Mouse (Mus musculus) lung, postnatal 0 days (tissue): ENCODE results near the gene Plpp7. TPM values are rescaled to one million over a fixed set of nuclear protein-coding genes. Genes with fewer than 3 reads are reported as not detected.

Experiments
- ATAC-seq: fragments of 200-750 bp; cut with Nextera tagmentation; 2 replicates; pipeline ENCODE4 v1.8.0; 2017; ENCODE audit warnings: moderate library complexity
- DNase-seq: peaks from one replicate; pipeline ENCODE4 v3.0.0-alpha.2; 2016; ENCODE audit warnings: low spot score
- H3K27ac ChIP-seq: fragments of 300-500 bp; sonication (generic); 2 replicates; pipeline ENCODE4 v1.5.1; 2014; ENCODE audit warnings: antibody characterized with exemption, mild to moderate bottlenecking, low read length, mixed read lengths
- H3K27me3 ChIP-seq: fragments of 300-500 bp; sonication (generic); replicated peaks from 2 replicates; pipeline ENCODE4 v1.6.1; 2014; ENCODE audit warnings: low read length, mixed read lengths; ENCODE audit not compliant: insufficient read depth
- H3K36me3 ChIP-seq: fragments of 300-500 bp; sonication (generic); 2 replicates; pipeline ENCODE4 v1.6.1; 2014; ENCODE audit warnings: low read length, mixed read lengths; ENCODE audit not compliant: insufficient read depth
- H3K4me1 ChIP-seq: fragments of 300-500 bp; sonication (generic); 2 replicates; pipeline ENCODE4 v1.6.1; 2014; ENCODE audit warnings: antibody characterized with exemption, low read depth, low read length, mixed read lengths; ENCODE audit not compliant: insufficient read depth
- H3K4me2 ChIP-seq: fragments of 300-500 bp; sonication (generic); replicated peaks from 2 replicates; pipeline ENCODE4 v1.6.1; 2014; ENCODE audit warnings: low read depth, mild to moderate bottlenecking, low read length, moderate library complexity, mixed read lengths
- H3K4me3 ChIP-seq: fragments of 300-500 bp; sonication (generic); 2 replicates; pipeline ENCODE4 v1.5.1; 2014; ENCODE audit warnings: low read depth, low read length
- H3K9ac ChIP-seq: fragments of 300-500 bp; sonication (generic); replicated peaks from 2 replicates; pipeline ENCODE4 v1.6.1; 2014; ENCODE audit warnings: low read depth, mild to moderate bottlenecking
- H3K9me3 ChIP-seq: fragments of 300-500 bp; sonication (generic); 2 replicates; pipeline ENCODE4 v1.6.1; 2016; ENCODE audit warnings: low read length, mixed read lengths
- CTCF ChIP-seq: IDR thresholded peaks from 2 replicates; pipeline ENCODE4 v1.5.1; 2016; ENCODE audit warnings: antibody characterized with exemption, mild to moderate bottlenecking
- EP300 ChIP-seq: IDR thresholded peaks from 2 replicates; pipeline ENCODE4 v1.6.1; 2016; ENCODE audit warnings: antibody characterized with exemption, mild to moderate bottlenecking, control low read depth
- WGBS: fragments of 180-500 bp; shearing (Covaris S2); extraction: QIAGEN DNeasy Blood & Tissue Kit; methylation state at CpG from one replicate; pipeline ENCODE4 v1.1.7; 2014; 5-methylcytosine and 5-hydroxymethylcytosine counted together
- polyA plus RNA-seq: library from polyadenylated mRNA; unstranded; fragments of >200 nt; fragmentation: Nextera tagmentation; extraction: Ambion mirVana; gene quantifications from 2 replicates; pipeline ENCODE4 v1.2.1, GENCODE M21; 2015

Plpp7 gene
- polyA plus RNA-seq, 1 experiment from 2014 or later: 2.4 TPM

DNA sequence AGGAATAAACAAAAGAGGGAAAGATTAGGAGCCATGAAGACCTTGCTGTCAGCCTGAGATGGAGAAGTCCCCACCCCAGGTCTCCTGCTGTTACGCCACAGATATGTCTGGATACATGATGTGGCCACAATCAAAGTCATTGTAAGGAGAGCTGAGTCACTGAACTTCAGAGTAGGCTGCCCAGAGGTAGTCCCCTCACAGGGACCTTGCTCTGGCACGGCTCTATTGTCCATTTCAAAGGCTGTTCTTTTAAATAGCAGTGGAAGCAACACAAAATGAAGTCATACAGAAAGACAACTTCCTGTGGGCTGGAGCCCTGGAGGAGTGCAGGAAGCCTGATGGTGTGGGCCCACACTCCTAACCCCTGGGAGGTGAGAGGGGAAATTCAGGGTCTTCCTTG, 34.1 kb upstream of the Plpp7 start:
- TF ChIP-seq CTCF (no peak), EP300 (no peak)
- no peaks in the 10 kb centered on the region for H3K4me1 ChIP-seq
- DNase-seq: no peak
- H3K4me2 ChIP-seq: no peak overlapping the region
- no peak for ATAC-seq
- H3K27me3 ChIP-seq: no peaks in the 10 kb centered on the region
- 52% methylated on average over 2 of the region's 2 CpGs for WGBS
- no peaks in the 10 kb centered on the region for H3K36me3 ChIP-seq
- no peak overlapping the region for H3K27ac ChIP-seq
- no peaks in the 10 kb centered on the region for H3K9me3 ChIP-seq
- H3K9ac ChIP-seq: no peak overlapping the region
- H3K4me3 ChIP-seq: no peak overlapping the region

DNA sequence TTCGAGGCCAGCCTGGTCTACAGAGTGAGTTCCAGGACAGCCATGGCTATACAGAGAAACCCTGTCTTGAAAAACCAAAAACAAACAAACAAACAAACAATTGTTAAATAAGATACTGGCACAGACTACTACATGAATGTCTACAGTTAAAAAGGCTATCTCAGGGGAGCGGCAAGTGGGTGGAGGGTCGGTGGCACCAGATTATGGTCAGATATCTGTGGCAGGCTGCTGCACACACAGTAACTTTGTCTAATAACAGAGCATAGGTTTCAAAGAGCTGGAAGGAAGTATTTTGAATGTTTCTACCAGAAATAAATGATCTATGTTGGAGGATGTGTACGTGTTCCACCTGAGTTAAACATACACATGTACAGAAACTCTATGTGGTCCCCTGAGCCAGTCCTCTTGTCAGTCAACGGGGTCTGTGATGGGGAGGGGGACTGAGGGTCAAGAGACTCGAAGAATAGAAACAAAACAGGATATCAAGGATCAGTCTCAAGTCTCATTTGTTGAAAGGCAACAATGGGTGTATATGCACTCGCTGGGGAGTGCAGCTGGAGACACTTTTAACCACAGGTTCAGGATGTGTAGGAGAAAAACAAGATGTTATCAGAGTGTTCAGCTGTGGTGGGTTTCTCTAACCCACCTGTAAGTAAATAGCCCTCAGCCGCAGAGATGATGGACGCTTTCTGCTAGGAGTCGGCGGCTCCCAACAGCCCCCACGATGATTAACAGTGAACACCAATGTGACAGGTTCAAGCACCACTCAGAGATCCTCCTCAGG, 33.4 kb upstream of the Plpp7 start:
- ATAC-seq (no peak), DNase-seq (no peak)
- Histone ChIP-seq H3K4me2 (no peak overlapping the region), H3K27me3 (no peaks in the 10 kb centered on the region), H3K4me3 (no peak overlapping the region), H3K4me1 (no peaks in the 10 kb centered on the region), H3K27ac (no peak overlapping the region), H3K36me3 (no peaks in the 10 kb centered on the region), H3K9me3 (no peaks in the 10 kb centered on the region), H3K9ac (no peak overlapping the region)
- 42% methylated on average over 12 of the region's 12 CpGs for WGBS
- no peak for TF ChIP-seq EP300
- no peak for TF ChIP-seq CTCF

DNA sequence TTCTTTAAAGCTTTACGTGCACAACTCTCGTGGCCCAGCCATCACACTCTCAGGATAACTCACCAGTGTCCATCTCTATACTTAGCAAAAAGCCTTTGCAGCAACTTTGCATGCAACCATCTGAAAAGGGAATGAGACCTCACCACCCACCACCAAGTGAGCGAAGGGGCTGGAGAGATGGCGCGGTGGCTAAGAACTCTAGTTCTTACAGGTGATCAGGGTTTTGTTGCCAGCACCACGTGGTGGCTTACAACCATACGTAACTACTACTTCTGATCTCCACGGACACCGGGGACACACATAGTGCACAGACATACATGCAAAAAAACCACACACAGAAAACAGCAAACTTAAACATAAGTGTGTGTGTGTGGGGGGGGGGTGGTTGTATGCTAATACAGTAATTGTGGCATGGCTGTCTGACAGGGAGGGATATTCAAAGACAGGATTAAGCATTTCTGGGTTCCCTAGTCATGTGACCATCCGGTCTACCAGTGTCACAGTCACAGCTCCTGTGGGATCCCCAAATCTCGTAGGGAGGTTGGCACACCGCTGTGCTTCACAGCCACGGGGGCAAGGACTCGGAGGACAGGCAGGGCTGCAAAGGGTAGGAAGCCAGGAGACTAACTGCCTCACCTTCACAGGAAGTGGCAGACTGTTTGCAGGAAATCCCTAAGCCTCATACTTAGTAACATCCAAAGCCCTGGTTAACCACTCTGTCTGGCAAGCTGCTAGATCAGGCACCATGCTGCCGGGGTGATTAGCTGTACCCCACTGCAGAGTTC, 32.5 kb upstream of the Plpp7 start:
- no peak overlapping the region for H3K9ac ChIP-seq
- H3K27me3 ChIP-seq: no peaks in the 10 kb centered on the region
- H3K4me2 ChIP-seq: no peak overlapping the region
- H3K36me3 ChIP-seq: no peaks in the 10 kb centered on the region
- DNase-seq: no peak
- H3K4me3 ChIP-seq: no peak overlapping the region
- H3K4me1 ChIP-seq: no peaks in the 10 kb centered on the region
- ATAC-seq: no peak
- WGBS: 79% methylated on average over 15 of the region's 15 CpGs
- no peak for TF ChIP-seq EP300
- no peak for TF ChIP-seq CTCF
- H3K9me3 ChIP-seq: no peaks in the 10 kb centered on the region
- no peak overlapping the region for H3K27ac ChIP-seq

GRCm38 (mm10) chr2:32063451-32064151, 31.7 kb upstream of the Plpp7 start:
- Histone ChIP-seq H3K9me3 (no peaks in the 10 kb centered on the region), H3K27me3 (no peaks in the 10 kb centered on the region), H3K9ac (no peak overlapping the region), H3K4me1 (no peaks in the 10 kb centered on the region), H3K27ac (no peak overlapping the region), H3K36me3 (no peaks in the 10 kb centered on the region), H3K4me2 (no peak overlapping the region), H3K4me3 (no peak overlapping the region)
- TF ChIP-seq CTCF: no peak
- no peak for TF ChIP-seq EP300
- 65% methylated on average over 7 of the region's 7 CpGs for WGBS
- DNase-seq (no peak), ATAC-seq (no peak)

DNA sequence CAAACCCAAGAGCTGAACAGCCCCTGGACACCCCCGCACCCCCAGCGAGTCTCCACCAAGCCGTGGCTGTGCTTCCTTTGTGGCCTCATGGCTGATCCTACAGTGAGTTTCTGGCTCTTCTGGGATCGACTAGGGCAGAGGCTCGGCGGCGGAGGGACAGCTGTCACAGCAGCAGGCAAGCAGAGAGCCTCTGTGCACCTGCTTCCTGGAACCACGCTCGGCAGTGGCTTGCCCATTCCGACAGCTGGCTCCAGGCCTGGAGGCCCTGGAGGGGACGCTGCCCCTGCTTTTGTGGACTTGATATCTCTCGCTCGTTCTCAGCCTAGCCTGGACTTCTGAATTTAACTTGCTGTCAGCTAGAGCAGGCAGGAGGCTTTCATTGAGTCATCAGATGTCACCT, 30.4 kb upstream of the Plpp7 start:
- WGBS: 51% methylated on average over 13 of the region's 13 CpGs
- Histone ChIP-seq H3K9me3 (no peaks in the 10 kb centered on the region), H3K36me3 (no peaks in the 10 kb centered on the region), H3K4me2 (no peak overlapping the region), H3K27ac (no peak overlapping the region), H3K27me3 (no peaks in the 10 kb centered on the region), H3K4me1 (no peaks in the 10 kb centered on the region), H3K9ac (no peak overlapping the region), H3K4me3 (no peak overlapping the region)
- DNase-seq (no peak), ATAC-seq (no peak)
- TF ChIP-seq EP300 (no peak), CTCF (no peak)

- no peak for DNase-seq
- Histone ChIP-seq H3K4me3 (no peak overlapping the region), H3K4me1 (no peaks in the 10 kb centered on the region), H3K9me3 (no peaks in the 10 kb centered on the region), H3K36me3 (no peaks in the 10 kb centered on the region), H3K27ac (no peak overlapping the region), H3K27me3 (no peaks in the 10 kb centered on the region), H3K9ac (no peak overlapping the region), H3K4me2 (no peak overlapping the region)
- 66% methylated on average over 5 of the region's 5 CpGs for WGBS
- no peak for ATAC-seq
- TF ChIP-seq EP300 (no peak), CTCF (no peak)
Observed at GRCm38 (mm10) chr2:32065371-32065791, 29.9 kb upstream of the Plpp7 start.
